Mouse (Mus musculus): ENCODE data around the gene Zdhhc22.

Gene Zdhhc22

GRCm38 (mm10) chr12:86961589-86962344 lies 28.5 kb downstream of the Zdhhc22 start:
- DNase-seq (ENCODE audit: low read depth, low spot score): no peak

GRCm38 (mm10) chr12:86960791-86961335 lies 29.4 kb downstream of the Zdhhc22 start:
- no peak for DNase-seq (ENCODE audit: low read depth, low spot score)

GRCm38 (mm10) chr12:86960138-86960537 lies 30.1 kb downstream of the Zdhhc22 start:
- DNase-seq (ENCODE audit: low read depth, low spot score): no peak

GRCm38 (mm10) chr12:86959661-86960060 lies 30.6 kb downstream of the Zdhhc22 start:
- DNase-seq (ENCODE audit: low read depth, low spot score): no peak

- no peak for DNase-seq (ENCODE audit: low read depth, low spot score)
Observed at GRCm38 (mm10) chr12:86958558-86958957, 31.7 kb downstream of the Zdhhc22 start.

GRCm38 (mm10) chr12:86955894-86956293 lies 34.3 kb downstream of the Zdhhc22 start:
- no peak for DNase-seq (ENCODE audit: low read depth, low spot score)

- no peak for DNase-seq (ENCODE audit: low read depth, low spot score)
Observed at GRCm38 (mm10) chr12:86952331-86952850, 37.8 kb downstream of the Zdhhc22 start.

GRCm38 (mm10) chr12:86950961-86951360 lies 39.3 kb downstream of the Zdhhc22 start:
- DNase-seq (ENCODE audit: low read depth, low spot score): no peak

- DNase-seq (ENCODE audit: low read depth, low spot score): no peak
Observed at GRCm38 (mm10) chr12:86950161-86950960, 39.9 kb downstream of the Zdhhc22 start.

GRCm38 (mm10) chr12:86949501-86949900 lies 40.7 kb downstream of the Zdhhc22 start:
- no peak for DNase-seq (ENCODE audit: low read depth, low spot score)

- DNase-seq (ENCODE audit: low read depth, low spot score): no peak
Observed at GRCm38 (mm10) chr12:86948627-86949026, 41.6 kb downstream of the Zdhhc22 start.

GRCm38 (mm10) chr12:86947681-86948401 lies 42.4 kb downstream of the Zdhhc22 start:
- no peak for DNase-seq (ENCODE audit: low read depth, low spot score)

GRCm38 (mm10) chr12:86946862-86947574 lies 43.2 kb downstream of the Zdhhc22 start, which contains the start of gene Cipc:
Gene Cipc, plus strand, starts transcription at chr12:86947043.
- peak; percentile 98 for DNase-seq (ENCODE audit: low read depth, low spot score)

- no peak for DNase-seq (ENCODE audit: low read depth, low spot score)
Observed at GRCm38 (mm10) chr12:86946301-86946781, 43.9 kb downstream of the Zdhhc22 start.

- DNase-seq (ENCODE audit: low read depth, low spot score): peak; percentile 67
Observed at GRCm38 (mm10) chr12:86945126-86945525, 45.1 kb downstream of the Zdhhc22 start.

- DNase-seq (ENCODE audit: low read depth, low spot score): no peak
Observed at GRCm38 (mm10) chr12:86943421-86943820, 46.8 kb downstream of the Zdhhc22 start.

- DNase-seq (ENCODE audit: low read depth, low spot score): no peak
Observed at GRCm38 (mm10) chr12:86941734-86942486, 48.3 kb downstream of the Zdhhc22 start.

- DNase-seq (ENCODE audit: low read depth, low spot score): no peak
Observed at GRCm38 (mm10) chr12:86941173-86941572, 49.1 kb downstream of the Zdhhc22 start.

GRCm38 (mm10) chr12:86938571-86938970 lies 51.7 kb downstream of the Zdhhc22 start:
- DNase-seq (ENCODE audit: low read depth, low spot score): no peak
